Mouse (Mus musculus) central nervous system, embryonic 18 days (tissue): ENCODE data around the gene Adgrg2. TPM values are rescaled to one million over a fixed set of nuclear protein-coding genes. Genes with fewer than 3 reads are reported as not detected.

ENCODE experiments used
- polyA plus RNA-seq: library from polyadenylated mRNA; depleted of rRNA; stranded (reverse); fragments of >200 nt; gene quantifications from 2 replicates; pipeline ENCODE4 v1.2.3, GENCODE M21; 2012; rRNA removed

The Adgrg2 gene
- polyA plus RNA-seq = 3.8 and 4.0 TPM in 2 replicates

GRCm38 (mm10) chrX:160390464-160390956 is at the start of gene Adgrg2:
Adgrg2 (plus strand) TSS chrX:160390690.

GRCm38 (mm10) chrX:160502048-160503041 is 111.9 kb downstream of the Adgrg2 start, which contains the start of gene Phka2:
Phka2 (plus strand) TSS chrX:160502166.

Other genes starting within 250 kb of the Adgrg2 start
- 15.4 and 16.5 TPM in 2 replicates for gene Phka2, start 111.5 kb downstream of the Adgrg2 start, polyA plus RNA-seq